Mouse (Mus musculus) macrophage (primary cell): ENCODE measurements around the gene Bcat2. TPM values are rescaled to one million over a fixed set of nuclear protein-coding genes. Genes with fewer than 3 reads are reported as not detected.

Experiments
- H3K27ac ChIP-seq: fragments of 350-480 bp; formaldehyde crosslinking; 2 replicates; pipeline ENCODE4 v1.9.0; 2021
- H3K36me3 ChIP-seq: fragments of 350-480 bp; formaldehyde crosslinking; 2 replicates; pipeline ENCODE4 v1.9.0; 2021; ENCODE audit errors: inconsistent target
- H3K4me3 ChIP-seq: fragments of 350-480 bp; formaldehyde crosslinking; 2 replicates; pipeline ENCODE4 v1.9.0; 2021; ENCODE audit errors: inconsistent target
- H3K79me2 ChIP-seq: fragments of 350-480 bp; formaldehyde crosslinking; 2 replicates; pipeline ENCODE4 v1.9.0; 2021; ENCODE audit errors: inconsistent target
- WGBS: methylation state at CpG from one replicate; pipeline ENCODE4 v1.1.7; 2026; ENCODE audit warnings: inconsistent platforms; ENCODE audit not compliant: missing documents; 5-methylcytosine and 5-hydroxymethylcytosine counted together
- polyA plus RNA-seq: library from polyadenylated mRNA; stranded (reverse); fragments of 250-400 nt; gene quantifications from 3 replicates; pipeline ENCODE4 v1.2.4, GENCODE M21; 2018; ENCODE audit warnings: inconsistent platforms

Gene Bcat2
- polyA plus RNA-seq, 1 experiment from 2014 or later = 31.4 TPM

GRCm38 (mm10) chr7:45637710-45638109 lies 67.8 kb downstream of the Bcat2 start:
- no peak overlapping the region for H3K27ac ChIP-seq
- 83% methylated on average over 6 of the region's 6 CpGs for WGBS
- no peak overlapping the region for H3K4me3 ChIP-seq
- no peaks in the 10 kb centered on the region for H3K79me2 ChIP-seq
- no peaks in the 10 kb centered on the region for H3K36me3 ChIP-seq

DNA sequence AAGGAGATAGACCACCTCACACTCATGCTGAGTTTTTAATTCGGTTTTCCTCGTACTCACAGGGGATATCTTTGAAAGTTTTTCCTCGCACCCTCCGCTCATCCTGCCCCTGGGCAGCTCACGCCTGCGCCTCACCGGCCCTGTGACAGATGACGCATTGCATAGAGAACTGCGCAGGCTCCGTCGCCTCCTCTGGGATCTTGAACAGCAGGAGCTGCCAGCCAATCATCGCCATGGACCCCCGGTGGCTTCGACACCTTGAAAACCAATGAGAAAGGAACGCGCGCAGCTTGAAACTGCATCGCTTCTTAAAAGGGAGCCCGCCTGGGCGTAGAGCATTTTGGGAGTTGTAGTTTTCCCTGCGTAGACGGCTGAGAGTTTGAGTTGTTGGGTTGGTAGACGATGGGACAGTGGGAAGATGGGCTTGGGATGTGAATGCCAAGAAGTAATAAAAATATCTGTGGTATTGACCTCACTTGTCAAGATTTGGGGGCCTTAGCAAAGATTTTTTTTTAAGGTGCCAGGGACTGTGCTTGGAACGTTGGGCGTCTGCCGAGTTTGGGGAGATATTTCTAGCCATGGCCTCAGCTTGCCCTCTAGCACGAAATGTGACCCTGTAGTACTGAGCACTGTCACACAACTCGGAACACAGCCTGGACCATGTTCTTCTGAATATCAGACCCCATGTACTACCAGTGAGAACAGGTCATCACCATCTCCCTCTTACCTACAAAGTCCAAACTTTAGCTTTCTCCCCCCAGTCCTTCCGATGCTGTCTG lies 68.9 kb downstream of the Bcat2 start:
- no peak overlapping the region for H3K4me3 ChIP-seq
- H3K79me2 ChIP-seq = no peaks in the 10 kb centered on the region
- no peaks in the 10 kb centered on the region for H3K36me3 ChIP-seq
- H3K27ac ChIP-seq = no peak overlapping the region
- WGBS = 92% methylated on average over 29 of the region's 29 CpGs

Other genes with a start within 250 kb of the Bcat2 start
- gene Trpm4, start 236.4 kb upstream of the Bcat2 start, polyA plus RNA-seq = 4.2 to 6.1 TPM (median 4.7 TPM) in 3 replicates
- gene Hrc, start 234.9 kb upstream of the Bcat2 start, polyA plus RNA-seq = not detected in 3 replicates
- 0.27 to 0.75 TPM in 2 of 3 replicates, not detected in the other for gene Ppfia3, start 203.1 kb upstream of the Bcat2 start, polyA plus RNA-seq
- gene Lin7b, start 199.6 kb upstream of the Bcat2 start, polyA plus RNA-seq = 0.50 TPM in 1 of 3 replicates, not detected in the others
- 174 to 235 TPM (median 186 TPM) in 3 replicates for gene Snrnp70, start 174.4 kb upstream of the Bcat2 start, polyA plus RNA-seq
- not detected in 3 replicates for gene Kcna7, start 164.5 kb upstream of the Bcat2 start, polyA plus RNA-seq
- gene Ntf5, start 156.5 kb upstream of the Bcat2 start, polyA plus RNA-seq = not detected in 3 replicates
- gene Lhb, start 149.3 kb upstream of the Bcat2 start, polyA plus RNA-seq = not detected in 3 replicates
- 7.1 to 9.5 TPM (median 7.3 TPM) in 3 replicates for gene Gys1, start 135.3 kb upstream of the Bcat2 start, polyA plus RNA-seq
- gene Ruvbl2, start 132.1 kb upstream of the Bcat2 start, polyA plus RNA-seq = 14.9 to 41.5 TPM (median 18.7 TPM) in 3 replicates
- gene Ftl1, start 110.3 kb upstream of the Bcat2 start, polyA plus RNA-seq = 15,351 to 37,573 TPM (median 32,957 TPM) in 3 replicates
- 72.6 to 246 TPM (median 245 TPM) in 3 replicates for gene Bax, start 103.3 kb upstream of the Bcat2 start, polyA plus RNA-seq
- gene Tulp2, start 88.3 kb upstream of the Bcat2 start, polyA plus RNA-seq = not detected in 3 replicates
- gene Gm45808, start 83.3 kb upstream of the Bcat2 start, polyA plus RNA-seq = not detected in 3 replicates
- gene Dhdh, start 81.3 kb upstream of the Bcat2 start, polyA plus RNA-seq = 12.5 to 24.6 TPM (median 12.8 TPM) in 3 replicates
- gene Nucb1, start 59.7 kb upstream of the Bcat2 start, polyA plus RNA-seq = 298 to 734 TPM (median 400 TPM) in 3 replicates
- gene Ppp1r15a, start 43.9 kb upstream of the Bcat2 start, polyA plus RNA-seq = 21.4 to 32.3 TPM (median 27.6 TPM) in 3 replicates
- 0.04 to 1.5 TPM (median 0.68 TPM) in 3 replicates for gene Plekha4, start 43.8 kb upstream of the Bcat2 start, polyA plus RNA-seq
- 0.78 to 5.8 TPM (median 1.3 TPM) in 3 replicates for gene Hsd17b14, start 15.3 kb upstream of the Bcat2 start, polyA plus RNA-seq
- gene Fgf21, start 45.3 kb downstream of the Bcat2 start, polyA plus RNA-seq = not detected in 3 replicates
- gene Fut1, start 47.1 kb downstream of the Bcat2 start, polyA plus RNA-seq = not detected in 3 replicates
- not detected in 3 replicates for gene Izumo1, start 51.7 kb downstream of the Bcat2 start, polyA plus RNA-seq
- gene Rasip1, start 57.3 kb downstream of the Bcat2 start, polyA plus RNA-seq = 0.04 to 0.08 TPM (median 0.07 TPM) in 3 replicates
- gene Mamstr, start 69.8 kb downstream of the Bcat2 start, polyA plus RNA-seq = not detected in 3 replicates
- gene Fut2, start 96.2 kb downstream of the Bcat2 start, polyA plus RNA-seq = not detected in 3 replicates
- gene Ntn5, start 113.9 kb downstream of the Bcat2 start, polyA plus RNA-seq = not detected in 3 replicates
- not detected in 3 replicates for gene Sec1, start 124.2 kb downstream of the Bcat2 start, polyA plus RNA-seq
- 0.56 TPM in 1 of 3 replicates, not detected in the others for gene Car11, start 129.7 kb downstream of the Bcat2 start, polyA plus RNA-seq
- gene Dbp, start 134.9 kb downstream of the Bcat2 start, polyA plus RNA-seq = 11.3 to 58.2 TPM (median 52.9 TPM) in 3 replicates
- gene Rpl18, start 145.3 kb downstream of the Bcat2 start, polyA plus RNA-seq = 290 to 1,003 TPM (median 791 TPM) in 3 replicates
- 47.1 to 55.5 TPM (median 51.5 TPM) in 3 replicates for gene Sphk2, start 147.8 kb downstream of the Bcat2 start, polyA plus RNA-seq
- gene Fam83e, start 151.1 kb downstream of the Bcat2 start, polyA plus RNA-seq = not detected in 3 replicates
- gene Spaca4, start 155.7 kb downstream of the Bcat2 start, polyA plus RNA-seq = not detected in 3 replicates
- 0.04 to 0.06 TPM in 2 of 3 replicates, not detected in the other for gene Lmtk3, start 213.6 kb downstream of the Bcat2 start, polyA plus RNA-seq
- gene Sult2b1, start 214.5 kb downstream of the Bcat2 start, polyA plus RNA-seq = 0.55 to 1.1 TPM (median 0.56 TPM) in 3 replicates
- 42.8 to 66.2 TPM (median 50.0 TPM) in 3 replicates for gene Cyth2, start 244.4 kb downstream of the Bcat2 start, polyA plus RNA-seq